Mouse (Mus musculus) cerebellum, adult 2 months (tissue): ENCODE data around the gene H2-Ob. TPM values are rescaled to one million over a fixed set of nuclear protein-coding genes. Genes with fewer than 3 reads are reported as not detected.
A peak's percentile ranks its signal among the peaks of the same experiment; 100 is the strongest.
"Not testable (repeated sequence)": the region's sequence is repeated elsewhere in the genome, so short reads cannot be mapped to it uniquely, and the experiment has no call there.

Source experiments
- DNase-seq, 2 experiments: peaks; one replicate each; pipeline ENCODE4 v3.0.0; 2021
- H3K27ac ChIP-seq: fragments of 200-500 bp; 2 replicates; pipeline ENCODE4 v1.5.1; 2012; ENCODE audit warnings: low read length, control low read depth, inconsistent platforms; ENCODE audit not compliant: insufficient read depth
- H3K27me3 ChIP-seq: fragments of 200-500 bp; 2 replicates; pipeline ENCODE4 v1.6.1; 2012; ENCODE audit warnings: inconsistent platforms, mild to moderate bottlenecking, low read length, moderate library complexity; ENCODE audit not compliant: control insufficient read depth, insufficient read depth
- H3K4me1 ChIP-seq: fragments of 200-500 bp; 2 replicates; pipeline ENCODE4 v1.6.1; 2011; ENCODE audit warnings: low read length; ENCODE audit not compliant: control insufficient read depth, insufficient read depth
- H3K4me3 ChIP-seq: fragments of 200-500 bp; replicated peaks from 2 replicates; pipeline ENCODE3; 2011; ENCODE audit warnings: mild to moderate bottlenecking, low read depth, low read length, control low read depth; ENCODE audit not compliant: insufficient read depth
- CTCF ChIP-seq: fragments of 200-500 bp; IDR thresholded peaks from 2 replicates; pipeline ENCODE4 v1.5.1; 2011; ENCODE audit warnings: low read depth, mild to moderate bottlenecking, control low read depth, low read length, moderate library complexity, borderline replicate concordance; ENCODE audit not compliant: insufficient read depth
- POLR2A ChIP-seq: fragments of 200-500 bp; IDR thresholded peaks from 2 replicates; pipeline ENCODE4 v1.6.1; 2011; ENCODE audit warnings: low read length, control low read depth, borderline replicate concordance; ENCODE audit not compliant: insufficient read depth
- WGBS: fragments of 180-500 bp; shearing (Covaris S2); methylation state at CpG from one replicate; pipeline ENCODE4 v1.1.7; 2018; 5-methylcytosine and 5-hydroxymethylcytosine counted together
- polyA plus RNA-seq: library from polyadenylated mRNA; depleted of rRNA; stranded (reverse); fragments of >200 nt; gene quantifications from 2 replicates; pipeline ENCODE4 v1.2.3, GENCODE M21; 2012

The H2-Ob gene
- polyA plus RNA-seq, 1 experiment: 0.67 TPM

DNA sequence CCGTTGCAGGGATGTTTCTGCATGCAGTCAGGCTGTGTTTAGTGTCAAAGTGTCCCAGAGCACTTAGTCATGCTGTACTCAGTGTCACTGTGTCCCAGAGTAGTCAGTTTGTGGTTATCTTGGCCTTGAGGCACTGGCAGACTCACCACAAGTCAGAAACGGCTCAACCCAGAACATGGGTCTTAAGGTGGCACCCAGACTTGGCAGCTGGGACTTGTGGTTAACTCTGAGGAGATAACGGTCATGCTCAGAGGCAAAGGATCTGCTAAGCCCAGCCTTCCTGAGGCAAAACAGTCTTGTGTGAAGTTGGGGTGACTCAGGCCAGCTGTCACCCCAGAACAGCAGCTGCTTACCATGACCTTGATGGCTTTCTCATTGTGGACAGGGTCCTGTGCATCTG is 28.1 kb upstream of the H2-Ob start:
- whole genome bisulfite sequencing: 59% methylated on average over 3 of the region's 3 CpGs
- no peak overlapping the region for H3K27ac ChIP-seq
- TF ChIP-seq CTCF: no peak
- no peak for TF ChIP-seq POLR2A
- H3K27me3 ChIP-seq: no peaks in the 10 kb centered on the region
- H3K4me1 ChIP-seq: no peaks in the 10 kb centered on the region
- no peak for DNase-seq
- H3K4me3 ChIP-seq: no peak overlapping the region

DNA sequence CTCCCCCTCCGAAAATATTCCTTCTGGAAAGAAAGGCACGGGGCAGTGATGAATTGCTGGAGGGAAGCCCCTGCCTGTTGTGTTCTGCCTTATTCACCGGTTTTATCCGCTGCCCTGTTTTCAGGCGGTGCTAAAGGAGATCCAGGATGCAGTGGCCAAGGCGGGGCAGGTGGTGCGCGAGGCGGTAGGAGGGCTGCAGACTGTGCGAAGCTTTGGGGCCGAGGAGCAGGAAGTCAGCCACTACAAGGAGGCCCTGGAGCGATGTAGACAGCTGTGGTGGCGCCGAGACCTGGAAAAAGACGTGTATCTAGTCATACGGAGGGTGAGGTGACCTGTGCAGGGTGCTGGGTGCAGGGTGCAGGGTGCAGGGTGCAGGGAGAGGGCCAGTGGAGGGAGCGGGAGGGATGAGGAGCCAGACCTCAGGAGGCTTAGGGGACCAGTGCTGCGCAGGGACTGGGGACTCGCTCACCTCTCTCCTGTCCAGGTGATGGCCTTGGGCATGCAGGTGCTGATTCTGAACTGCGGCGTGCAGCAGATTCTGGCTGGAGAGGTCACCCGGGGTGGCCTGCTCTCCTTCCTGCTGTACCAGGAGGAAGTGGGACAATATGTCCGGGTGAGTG is 26.8 kb upstream of the H2-Ob start:
- H3K27ac ChIP-seq: no peak overlapping the region
- TF ChIP-seq CTCF: no peak
- 25% methylated on average over 23 of the region's 23 CpGs for WGBS
- H3K4me1 ChIP-seq: no peaks in the 10 kb centered on the region
- H3K4me3 ChIP-seq: no peak overlapping the region
- no peaks in the 10 kb centered on the region for H3K27me3 ChIP-seq
- DNase-seq: no peak

DNA sequence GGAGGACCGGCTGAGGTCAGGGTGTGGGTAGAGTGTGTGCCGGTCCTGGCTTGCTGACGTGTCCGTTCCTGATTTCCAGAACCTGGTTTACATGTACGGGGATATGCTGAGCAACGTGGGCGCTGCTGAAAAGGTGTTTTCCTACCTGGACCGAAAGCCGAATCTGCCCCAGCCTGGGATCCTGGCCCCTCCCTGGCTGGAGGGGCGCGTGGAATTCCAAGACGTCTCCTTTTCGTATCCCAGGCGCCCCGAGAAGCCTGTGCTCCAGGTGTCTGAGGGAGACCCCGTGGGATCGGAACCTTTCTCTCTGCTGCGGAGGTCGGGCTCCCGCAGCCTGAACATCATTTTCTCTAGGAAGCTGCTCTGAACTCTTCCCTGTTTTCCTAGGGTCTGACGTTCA is 24.8 kb upstream of the H2-Ob start:
- TF ChIP-seq CTCF (no peak), POLR2A (no peak)
- DNase-seq: no peak
- no peak overlapping the region for H3K4me3 ChIP-seq
- no peaks in the 10 kb centered on the region for H3K4me1 ChIP-seq
- H3K27me3 ChIP-seq: no peaks in the 10 kb centered on the region
- H3K27ac ChIP-seq: no peak overlapping the region
- WGBS: 49% methylated on average over 21 of the region's 21 CpGs

DNA sequence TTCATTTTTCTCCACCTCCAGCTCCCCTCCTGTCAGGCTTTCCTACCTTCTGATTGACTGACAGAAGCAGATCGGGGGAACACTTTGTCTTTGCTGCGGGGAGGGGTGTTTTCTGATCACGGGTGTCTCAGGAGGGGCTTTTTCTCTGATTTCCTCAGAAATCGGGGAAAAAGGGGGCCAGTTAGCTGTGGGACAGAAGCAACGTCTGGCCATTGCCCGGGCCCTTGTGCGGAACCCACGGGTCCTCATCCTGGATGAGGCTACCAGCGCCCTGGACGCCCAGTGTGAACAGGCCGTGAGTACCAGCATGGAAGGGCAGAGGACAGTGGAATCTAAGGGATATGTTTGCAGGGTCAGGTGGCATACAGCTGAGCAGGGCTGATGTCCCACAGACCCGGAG is 23.5 kb upstream of the H2-Ob start:
- DNase-seq: no peak
- Histone ChIP-seq H3K27me3 (no peaks in the 10 kb centered on the region), H3K4me1 (no peaks in the 10 kb centered on the region), H3K4me3 (no peak overlapping the region), H3K27ac (no peak overlapping the region)
- WGBS: 83% methylated on average over 12 of the region's 12 CpGs
- TF ChIP-seq POLR2A (no peak), CTCF (no peak)

DNA sequence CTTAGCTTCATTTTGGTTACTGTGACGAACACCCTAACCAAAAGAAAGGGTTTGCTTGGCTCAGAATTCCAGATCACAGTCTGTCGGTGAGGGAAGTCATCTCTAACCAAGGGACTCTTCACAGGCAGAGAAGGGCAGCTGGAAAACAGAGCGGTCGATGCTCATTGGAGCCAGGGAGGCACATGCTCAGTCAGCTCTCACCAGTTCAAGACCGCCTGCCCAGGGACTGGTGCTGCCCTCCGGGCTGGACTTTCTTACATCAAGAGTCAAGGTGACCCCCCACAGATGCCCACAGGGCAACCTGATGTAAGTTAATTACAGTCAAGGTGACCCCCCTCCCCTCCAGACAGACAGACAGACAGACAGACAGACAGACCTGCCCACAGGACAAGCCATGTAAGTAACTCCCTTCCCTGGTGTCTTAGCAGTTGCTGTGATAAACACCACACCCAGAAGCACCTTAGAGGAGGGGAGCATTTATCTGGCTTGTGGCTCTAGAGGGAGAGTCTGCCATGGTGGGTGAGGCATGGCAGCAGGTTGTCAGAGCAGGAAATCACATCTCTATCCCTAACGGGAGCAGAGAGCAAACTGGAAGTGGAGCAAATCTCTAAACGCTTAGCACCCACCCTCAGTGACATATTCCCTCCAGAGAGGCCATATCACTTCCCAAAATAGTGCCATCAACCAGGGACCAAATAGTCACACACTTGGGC is 21.3 kb upstream of the H2-Ob start:
- no peak overlapping the region for H3K4me3 ChIP-seq
- no peaks in the 10 kb centered on the region for H3K27me3 ChIP-seq
- no peaks in the 10 kb centered on the region for H3K4me1 ChIP-seq
- no peak overlapping the region for H3K27ac ChIP-seq
- WGBS: 73% methylated on average over 8 of the region's 8 CpGs
- TF ChIP-seq CTCF (no peak), POLR2A (no peak)
- no peak for DNase-seq

DNA sequence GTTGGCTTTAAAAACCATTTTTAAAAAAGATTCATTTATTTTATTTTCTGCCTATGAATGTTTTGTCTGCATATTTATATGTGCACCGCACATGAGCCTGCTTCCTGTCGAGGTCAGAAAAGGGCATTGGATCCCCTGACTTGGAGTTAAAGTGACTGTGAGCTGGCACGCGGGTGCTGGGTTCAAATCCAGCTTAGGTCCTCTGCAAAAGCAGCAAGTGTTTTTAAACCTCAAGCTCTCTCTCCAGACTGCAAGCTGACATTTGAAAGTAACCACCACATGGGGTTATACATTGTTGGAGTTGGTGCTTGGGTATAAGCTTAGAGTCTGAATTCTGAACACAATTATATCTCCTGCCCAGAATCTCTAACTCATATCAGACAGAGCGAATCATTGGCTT is 20.7 kb upstream of the H2-Ob start:
- no peak for DNase-seq
- Histone ChIP-seq H3K27me3 (no peaks in the 10 kb centered on the region), H3K27ac (no peak overlapping the region), H3K4me3 (no peak overlapping the region), H3K4me1 (no peaks in the 10 kb centered on the region)
- no peak for TF ChIP-seq POLR2A
- no peak for TF ChIP-seq CTCF
- WGBS: 84% methylated on average over 5 of the region's 5 CpGs

DNA sequence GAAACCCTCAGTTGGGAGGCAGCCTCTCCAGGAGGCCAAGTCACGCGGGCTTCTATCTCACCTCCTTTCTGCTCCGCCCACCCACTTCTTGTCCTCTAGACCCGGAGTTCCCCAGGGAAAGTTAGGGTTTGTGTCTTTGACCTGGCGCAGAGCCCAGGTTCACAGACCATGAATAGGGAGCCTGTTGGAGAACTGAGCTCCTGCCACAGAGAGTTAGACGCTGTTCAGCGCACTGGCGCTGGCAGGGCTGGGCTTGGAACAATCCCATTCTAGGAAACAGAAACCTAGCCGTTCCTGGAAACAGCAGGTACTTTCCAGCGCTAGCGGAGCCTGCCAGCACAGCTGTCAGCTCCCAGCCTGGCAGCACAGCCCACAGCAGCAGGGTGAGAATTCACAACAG is 20.0 kb upstream of the H2-Ob start:
- no peaks in the 10 kb centered on the region for H3K4me1 ChIP-seq
- TF ChIP-seq POLR2A (no peak), CTCF (no peak)
- no peak overlapping the region for H3K27ac ChIP-seq
- no peak overlapping the region for H3K4me3 ChIP-seq
- H3K27me3 ChIP-seq: no peaks in the 10 kb centered on the region
- no peak for DNase-seq
- WGBS: 8% methylated on average over 11 of the region's 11 CpGs

DNA sequence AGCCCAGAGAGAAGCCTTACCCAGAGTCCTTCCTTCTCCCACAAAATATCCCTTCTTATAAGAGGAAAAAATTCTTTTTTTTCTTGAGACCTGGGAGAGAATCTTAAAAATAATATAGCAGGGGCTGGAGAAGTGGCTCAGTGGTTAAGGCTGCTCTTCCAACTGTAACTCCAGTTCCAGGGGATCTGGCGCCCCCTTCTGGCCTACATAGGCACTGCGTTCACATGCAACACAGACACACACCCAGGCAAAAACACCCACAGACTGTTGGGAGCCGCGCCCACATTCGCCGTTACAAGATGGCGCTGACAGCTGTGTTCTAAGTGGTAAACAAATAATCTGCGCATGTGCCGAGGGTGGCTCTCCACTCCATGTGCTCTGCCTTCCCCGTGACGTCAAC is 19.6 kb upstream of the H2-Ob start:
- 87% methylated on average over 9 of the region's 11 CpGs for WGBS
- not testable (repeated sequence) for H3K27ac ChIP-seq, DNase-seq, H3K4me1 ChIP-seq, H3K4me3 ChIP-seq, H3K27me3 ChIP-seq
- peak; percentile 28; the same call in 1 of the 2 replicates for TF ChIP-seq CTCF

DNA sequence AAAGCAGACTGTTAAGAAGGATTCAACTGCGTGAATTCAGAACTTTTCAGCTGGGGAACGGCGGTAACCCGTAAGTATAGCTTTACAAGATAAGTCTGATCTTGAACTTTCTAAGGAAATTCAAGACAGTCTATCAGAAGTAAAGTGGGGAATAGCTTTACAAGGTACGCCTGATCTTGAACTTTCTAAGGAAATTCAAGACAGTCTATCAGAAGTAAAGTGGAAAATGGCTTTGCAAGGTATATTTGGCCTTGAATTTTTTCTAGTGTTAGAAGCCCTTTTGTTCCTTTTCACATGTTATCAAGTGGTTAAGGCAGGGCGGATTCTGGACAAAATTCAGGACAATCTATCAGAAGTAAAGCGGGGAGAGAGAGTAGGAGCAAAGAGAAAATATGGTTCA is 18.9 kb upstream of the H2-Ob start:
- 98% methylated on average over 4 of the region's 7 CpGs for WGBS
- H3K27me3 ChIP-seq, H3K27ac ChIP-seq, H3K4me1 ChIP-seq, H3K4me3 ChIP-seq: not testable (repeated sequence)
- DNase-seq: peak in 1 of 2 experiments; percentile 32

DNA sequence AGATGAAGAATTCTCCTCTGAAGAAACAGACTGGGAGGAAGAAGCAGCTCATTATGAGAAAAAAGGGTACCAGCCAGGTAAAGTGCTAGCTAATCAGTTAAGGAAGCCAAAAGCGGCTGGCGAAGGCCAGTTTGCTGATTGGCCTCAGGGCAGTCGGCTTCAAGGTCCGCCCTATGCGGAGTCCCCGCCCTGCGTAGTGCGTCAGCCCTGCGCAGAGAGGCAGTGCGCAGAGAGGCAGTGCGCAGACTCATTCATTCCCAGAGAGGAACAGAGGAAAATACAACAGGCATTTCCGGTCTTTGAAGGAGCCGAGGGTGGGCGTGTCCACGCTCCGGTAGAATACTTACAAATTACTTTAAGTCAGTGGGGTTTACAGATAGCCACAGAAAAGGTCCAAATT is 18.3 kb upstream of the H2-Ob start:
- H3K4me1 ChIP-seq, DNase-seq, H3K27me3 ChIP-seq, H3K4me3 ChIP-seq, H3K27ac ChIP-seq: not testable (repeated sequence)
- WGBS: 96% methylated on average over 7 of the region's 16 CpGs
